Mouse (Mus musculus): ENCODE results near the gene Tmem178.

Gene Tmem178

DNA sequence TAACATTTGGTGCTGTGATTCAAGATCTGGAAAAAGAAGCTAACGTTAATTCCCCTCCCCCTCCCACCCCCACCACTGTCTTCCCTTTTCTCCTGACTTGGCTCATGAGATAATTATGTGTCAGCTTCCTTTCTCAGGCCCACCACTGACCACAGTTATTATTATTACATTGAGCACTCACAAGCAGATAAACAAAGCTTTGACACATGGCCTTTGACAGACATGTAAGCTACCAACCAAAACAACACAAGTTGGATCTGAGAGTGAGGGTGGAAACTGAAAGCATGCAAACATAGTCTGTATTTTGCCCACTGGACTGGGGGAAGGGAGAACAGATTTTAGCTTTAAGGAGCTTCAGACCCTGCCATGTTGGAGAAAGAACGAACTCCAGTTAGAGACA lies 52.8 kb downstream of the Tmem178 start:
- peaks cover 17% of the 10 kb centered on the region for H3K4me1 ChIP-seq (replicated peaks; ENCODE audit: low read depth, low read length)
- no peak overlapping the region for H3K4me3 ChIP-seq (replicated peaks; ENCODE audit: low read length)
- TF ChIP-seq POU5F1 (IDR thresholded peaks at IDR 0.05; ENCODE audit: borderline replicate concordance, low read length) (no peak), NANOG (IDR thresholded peaks at IDR 0.05; ENCODE audit: borderline replicate concordance, low read length) (no peak), CTCF (conservative IDR thresholded peaks at IDR 0.05; ENCODE audit: low read length) (no peak)
- no peaks in the 10 kb centered on the region for H3K27me3 ChIP-seq (ENCODE audit: insufficient read depth, low read length)
- H3K36me3 ChIP-seq (ENCODE audit: insufficient read depth, low read length): no peaks in the 10 kb centered on the region
- no peaks in the 10 kb centered on the region for H3K9me3 ChIP-seq (ENCODE audit: low read length)

DNA sequence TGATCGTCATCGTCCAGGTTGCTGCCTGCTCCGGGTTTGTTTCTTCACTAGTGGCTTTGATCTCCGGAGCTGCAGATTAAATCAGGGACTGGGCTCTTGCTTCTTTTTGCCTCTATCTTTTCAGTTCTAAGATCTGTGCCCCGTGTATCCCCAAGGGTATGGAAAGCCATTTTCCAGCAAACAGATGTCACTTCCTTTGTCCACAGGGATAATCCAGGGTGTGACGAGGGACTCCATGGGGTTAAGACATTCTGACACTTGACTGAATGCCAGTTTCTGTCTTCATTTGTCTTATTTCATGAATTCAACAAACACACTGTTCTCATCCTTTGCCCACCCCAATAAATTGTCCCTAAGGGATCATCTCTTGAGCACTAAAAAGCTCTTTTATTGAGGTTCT lies 54.5 kb downstream of the Tmem178 start:
- no peaks in the 10 kb centered on the region for H3K27me3 ChIP-seq (ENCODE audit: insufficient read depth, low read length)
- H3K36me3 ChIP-seq (ENCODE audit: insufficient read depth, low read length): no peaks in the 10 kb centered on the region
- peaks cover 17% of the 10 kb centered on the region for H3K4me1 ChIP-seq (replicated peaks; ENCODE audit: low read depth, low read length)
- no peak overlapping the region for H3K4me3 ChIP-seq (replicated peaks; ENCODE audit: low read length)
- TF ChIP-seq NANOG (IDR thresholded peaks at IDR 0.05; ENCODE audit: borderline replicate concordance, low read length): no peak
- TF ChIP-seq POU5F1 (IDR thresholded peaks at IDR 0.05; ENCODE audit: borderline replicate concordance, low read length): no peak
- no peak for TF ChIP-seq CTCF (conservative IDR thresholded peaks at IDR 0.05; ENCODE audit: low read length)
- no peaks in the 10 kb centered on the region for H3K9me3 ChIP-seq (ENCODE audit: low read length)

DNA sequence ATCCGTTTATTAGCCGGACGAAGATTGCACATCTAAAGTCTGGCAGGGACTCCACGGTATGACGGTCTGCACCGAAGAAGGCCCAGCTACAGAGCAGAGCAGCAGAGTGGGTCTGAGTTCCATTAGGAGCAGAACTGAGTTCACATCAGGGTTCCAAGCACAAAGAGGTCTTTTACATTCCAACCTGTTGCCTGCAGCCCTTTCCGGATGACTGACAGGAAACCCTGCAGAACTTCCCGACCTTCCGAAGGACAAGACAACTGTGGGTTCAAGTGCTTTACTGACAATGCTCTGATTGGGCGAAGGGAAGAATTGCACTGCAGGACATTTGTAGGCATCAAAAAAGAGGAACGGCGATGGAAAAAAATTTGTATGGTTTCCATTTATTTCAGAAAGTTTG lies 56.6 kb downstream of the Tmem178 start:
- Histone ChIP-seq H3K36me3 (ENCODE audit: insufficient read depth, low read length) (no peaks in the 10 kb centered on the region), H3K4me3 (replicated peaks; ENCODE audit: low read length) (peak overlapping the region; percentile 51), H3K9me3 (ENCODE audit: low read length) (no peaks in the 10 kb centered on the region), H3K4me1 (replicated peaks; ENCODE audit: low read depth, low read length) (peaks cover 17% of the 10 kb centered on the region), H3K27me3 (ENCODE audit: insufficient read depth, low read length) (no peaks in the 10 kb centered on the region)
- TF ChIP-seq NANOG (IDR thresholded peaks at IDR 0.05; ENCODE audit: borderline replicate concordance, low read length): no peak
- TF ChIP-seq CTCF (conservative IDR thresholded peaks at IDR 0.05; ENCODE audit: low read length): no peak

DNA sequence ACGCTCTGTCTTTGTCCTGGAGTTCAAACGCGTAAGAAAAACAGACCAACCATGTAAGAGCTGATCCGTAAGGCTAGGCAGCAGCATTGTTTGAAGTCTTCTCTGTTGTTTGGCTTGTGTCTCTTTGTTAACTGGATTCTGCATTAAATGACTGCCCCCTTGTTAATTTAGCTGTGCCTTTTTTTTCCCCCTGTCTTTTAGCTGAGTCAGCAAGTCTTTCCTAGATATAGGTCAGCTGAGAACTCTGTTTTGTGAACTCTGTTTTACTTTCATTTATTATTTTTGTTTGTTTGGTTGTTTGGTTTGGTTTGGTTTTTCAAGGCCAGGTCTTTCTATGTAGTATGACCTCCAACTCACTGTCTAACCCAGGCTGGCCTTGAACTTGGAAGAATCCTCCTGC lies 57.2 kb downstream of the Tmem178 start:
- TF ChIP-seq CTCF (conservative IDR thresholded peaks at IDR 0.05; ENCODE audit: low read length) (no peak), NANOG (IDR thresholded peaks at IDR 0.05; ENCODE audit: borderline replicate concordance, low read length) (no peak), POU5F1 (IDR thresholded peaks at IDR 0.05; ENCODE audit: borderline replicate concordance, low read length) (no peak)
- Histone ChIP-seq H3K4me1 (replicated peaks; ENCODE audit: low read depth, low read length) (peaks cover 17% of the 10 kb centered on the region), H3K4me3 (replicated peaks; ENCODE audit: low read length) (no peak overlapping the region), H3K36me3 (ENCODE audit: insufficient read depth, low read length) (no peaks in the 10 kb centered on the region), H3K9me3 (ENCODE audit: low read length) (no peaks in the 10 kb centered on the region), H3K27me3 (ENCODE audit: insufficient read depth, low read length) (no peaks in the 10 kb centered on the region)

DNA sequence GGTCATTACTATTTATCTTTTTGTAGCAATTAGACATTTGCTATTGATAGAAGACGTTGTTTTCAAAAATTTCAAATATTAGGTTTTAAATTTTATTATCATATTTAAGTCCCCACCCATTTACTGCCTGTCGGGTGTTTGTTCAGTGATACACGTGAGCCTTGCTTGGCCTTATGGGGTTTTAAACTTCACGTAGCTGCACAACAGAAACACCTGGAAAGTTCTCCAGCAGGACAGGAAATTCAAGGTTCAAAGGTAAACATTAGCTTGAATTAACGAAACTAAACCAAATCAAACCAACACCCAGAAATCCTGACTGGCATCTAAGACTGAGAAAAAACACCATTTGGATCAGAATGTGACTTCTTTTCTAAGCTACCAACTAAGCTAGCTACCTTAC lies 57.7 kb downstream of the Tmem178 start:
- H3K4me3 ChIP-seq (replicated peaks; ENCODE audit: low read length): no peak overlapping the region
- no peaks in the 10 kb centered on the region for H3K36me3 ChIP-seq (ENCODE audit: insufficient read depth, low read length)
- H3K9me3 ChIP-seq (ENCODE audit: low read length): no peaks in the 10 kb centered on the region
- peaks cover 17% of the 10 kb centered on the region for H3K4me1 ChIP-seq (replicated peaks; ENCODE audit: low read depth, low read length)
- TF ChIP-seq POU5F1 (IDR thresholded peaks at IDR 0.05; ENCODE audit: borderline replicate concordance, low read length) (no peak), NANOG (IDR thresholded peaks at IDR 0.05; ENCODE audit: borderline replicate concordance, low read length) (no peak), CTCF (conservative IDR thresholded peaks at IDR 0.05; ENCODE audit: low read length) (no peak)
- no peaks in the 10 kb centered on the region for H3K27me3 ChIP-seq (ENCODE audit: insufficient read depth, low read length)

DNA sequence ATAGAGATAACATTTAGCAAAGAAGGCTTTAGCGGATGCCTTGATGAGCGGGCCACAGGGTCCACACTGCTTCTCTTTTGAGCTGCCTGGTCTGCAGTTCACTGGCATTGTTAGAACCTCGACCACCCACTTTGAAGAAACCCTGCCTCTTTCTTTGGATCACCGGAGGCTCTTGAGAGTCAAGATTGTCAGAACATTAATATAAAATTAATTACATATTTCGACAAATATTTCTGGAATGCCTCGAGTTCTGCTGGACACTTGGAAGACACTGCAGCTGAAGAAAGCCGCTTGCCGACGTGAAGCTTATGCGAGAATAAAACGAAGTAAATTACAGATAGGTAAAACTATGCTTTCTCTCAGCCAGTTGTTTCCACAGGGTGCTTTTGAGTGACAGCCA lies 60.0 kb downstream of the Tmem178 start:
- H3K9me3 ChIP-seq (ENCODE audit: low read length): no peaks in the 10 kb centered on the region
- H3K4me1 ChIP-seq (replicated peaks; ENCODE audit: low read depth, low read length): peaks cover 17% of the 10 kb centered on the region
- H3K36me3 ChIP-seq (ENCODE audit: insufficient read depth, low read length): no peaks in the 10 kb centered on the region
- H3K27me3 ChIP-seq (ENCODE audit: insufficient read depth, low read length): no peaks in the 10 kb centered on the region
- no peak for TF ChIP-seq CTCF (conservative IDR thresholded peaks at IDR 0.05; ENCODE audit: low read length)
- no peak for TF ChIP-seq POU5F1 (IDR thresholded peaks at IDR 0.05; ENCODE audit: borderline replicate concordance, low read length)
- no peak for TF ChIP-seq NANOG (IDR thresholded peaks at IDR 0.05; ENCODE audit: borderline replicate concordance, low read length)
- no peak overlapping the region for H3K4me3 ChIP-seq (replicated peaks; ENCODE audit: low read length)

DNA sequence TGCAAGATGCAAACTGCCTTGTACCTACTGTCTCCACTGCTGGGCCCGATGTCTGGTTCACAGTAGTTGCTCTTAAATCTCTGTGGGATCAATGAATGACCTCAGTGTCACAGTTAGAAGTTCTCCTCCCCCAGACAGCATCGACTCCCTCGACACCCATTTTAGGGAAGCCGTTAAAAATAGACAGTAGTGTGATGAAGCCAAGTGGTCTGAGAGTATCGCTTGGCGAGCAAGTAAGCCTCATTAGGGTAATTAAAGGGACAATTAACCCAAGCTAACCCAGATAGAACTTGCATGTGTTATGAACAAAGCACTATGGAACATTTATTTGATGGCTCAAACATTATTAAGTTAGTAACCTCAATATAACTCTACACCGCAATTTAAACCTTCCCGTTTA lies 60.9 kb downstream of the Tmem178 start:
- Histone ChIP-seq H3K4me1 (replicated peaks; ENCODE audit: low read depth, low read length) (peaks cover 17% of the 10 kb centered on the region), H3K9me3 (ENCODE audit: low read length) (no peaks in the 10 kb centered on the region), H3K27me3 (ENCODE audit: insufficient read depth, low read length) (no peaks in the 10 kb centered on the region), H3K36me3 (ENCODE audit: insufficient read depth, low read length) (no peaks in the 10 kb centered on the region), H3K4me3 (replicated peaks; ENCODE audit: low read length) (no peak overlapping the region)
- no peak for TF ChIP-seq CTCF (conservative IDR thresholded peaks at IDR 0.05; ENCODE audit: low read length)
- no peak for TF ChIP-seq POU5F1 (IDR thresholded peaks at IDR 0.05; ENCODE audit: borderline replicate concordance, low read length)
- TF ChIP-seq NANOG (IDR thresholded peaks at IDR 0.05; ENCODE audit: borderline replicate concordance, low read length): no peak

DNA sequence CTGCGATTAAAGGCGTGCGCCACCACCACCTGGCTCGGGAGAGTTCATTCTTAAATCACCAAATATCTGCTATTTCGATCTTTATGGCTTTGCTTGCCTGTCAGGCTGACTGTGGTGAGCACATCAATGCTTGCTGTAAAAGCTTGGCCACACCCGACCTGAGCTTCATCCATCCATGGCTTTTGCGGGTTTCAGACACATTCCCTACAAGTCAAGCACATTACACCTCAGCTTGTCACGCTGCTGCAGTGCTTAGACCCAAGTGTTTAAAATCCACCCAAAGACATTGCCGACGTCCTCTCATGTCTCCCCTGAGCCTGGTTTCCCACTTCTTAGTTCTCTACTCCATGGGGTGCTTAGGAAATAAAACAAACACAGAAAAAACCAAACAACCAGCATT lies 64.7 kb downstream of the Tmem178 start:
- Histone ChIP-seq H3K36me3 (ENCODE audit: insufficient read depth, low read length) (no peaks in the 10 kb centered on the region), H3K9me3 (ENCODE audit: low read length) (no peaks in the 10 kb centered on the region), H3K27me3 (ENCODE audit: insufficient read depth, low read length) (no peaks in the 10 kb centered on the region), H3K4me3 (replicated peaks; ENCODE audit: low read length) (no peak overlapping the region), H3K4me1 (replicated peaks; ENCODE audit: low read depth, low read length) (no peaks in the 10 kb centered on the region)
- TF ChIP-seq NANOG (IDR thresholded peaks at IDR 0.05; ENCODE audit: borderline replicate concordance, low read length) (no peak), CTCF (conservative IDR thresholded peaks at IDR 0.05; ENCODE audit: low read length) (no peak), POU5F1 (IDR thresholded peaks at IDR 0.05; ENCODE audit: borderline replicate concordance, low read length) (no peak)

DNA sequence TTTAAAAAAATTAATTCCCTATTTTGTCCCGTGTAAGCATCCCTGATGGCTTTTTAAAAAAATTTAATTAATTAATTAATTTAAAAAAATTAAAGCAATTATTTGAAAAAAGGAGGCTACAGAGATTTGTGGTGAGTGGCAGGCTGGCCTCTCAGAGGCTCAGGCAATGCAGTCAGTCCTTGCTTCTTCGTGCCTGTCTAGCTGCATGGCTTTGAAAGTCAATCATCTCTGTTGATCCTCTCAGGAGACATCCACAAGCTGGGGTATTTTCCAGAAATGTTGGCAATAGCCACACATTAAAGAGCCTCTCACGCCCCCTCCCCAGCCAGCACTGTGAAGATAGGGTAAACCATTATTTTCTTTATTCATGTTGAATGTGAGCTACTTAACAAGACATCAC lies 65.8 kb downstream of the Tmem178 start:
- TF ChIP-seq NANOG (IDR thresholded peaks at IDR 0.05; ENCODE audit: borderline replicate concordance, low read length) (no peak), POU5F1 (IDR thresholded peaks at IDR 0.05; ENCODE audit: borderline replicate concordance, low read length) (no peak), CTCF (conservative IDR thresholded peaks at IDR 0.05; ENCODE audit: low read length) (no peak)
- H3K27me3 ChIP-seq (ENCODE audit: insufficient read depth, low read length): no peaks in the 10 kb centered on the region
- H3K4me1 ChIP-seq (replicated peaks; ENCODE audit: low read depth, low read length): no peaks in the 10 kb centered on the region
- H3K9me3 ChIP-seq (ENCODE audit: low read length): no peaks in the 10 kb centered on the region
- no peaks in the 10 kb centered on the region for H3K36me3 ChIP-seq (ENCODE audit: insufficient read depth, low read length)
- no peak overlapping the region for H3K4me3 ChIP-seq (replicated peaks; ENCODE audit: low read length)
